Mouse (Mus musculus): ENCODE measurements around the gene Eef2k. TPM values are rescaled to one million over a fixed set of nuclear protein-coding genes. Genes with fewer than 3 reads are reported as not detected.

The Eef2k gene
- polyA plus RNA-seq, 1 experiment from 2014 or later = 54.1 TPM

DNA sequence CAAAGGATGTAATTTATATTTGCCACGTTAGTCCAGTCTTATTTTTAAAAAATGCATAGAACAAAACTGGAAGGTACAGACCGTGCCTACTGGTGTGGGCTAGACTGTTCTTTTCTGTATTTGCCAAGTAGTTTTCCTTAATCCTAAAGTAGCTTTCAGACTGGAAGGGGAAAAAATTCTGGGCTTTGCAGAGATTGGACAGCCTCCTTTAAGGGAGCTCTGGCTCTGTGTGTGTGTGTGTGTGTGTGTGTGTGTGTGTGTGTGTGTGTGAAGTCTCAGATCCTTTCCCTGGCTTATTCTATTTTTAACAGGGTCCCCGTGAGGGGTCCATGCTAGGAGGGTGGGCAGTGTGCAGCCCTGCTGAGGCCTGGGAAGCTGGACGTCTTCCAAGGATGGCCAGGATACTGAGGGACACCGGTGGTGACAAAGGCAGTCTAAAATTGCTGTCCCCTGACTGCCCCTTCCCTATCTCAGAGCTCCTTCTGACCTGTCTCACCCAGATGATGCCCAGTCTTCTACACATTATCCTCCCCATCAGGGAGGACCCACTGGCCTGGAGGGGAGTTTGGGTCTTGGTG, 27.9 kb downstream of the Eef2k start:
- H3K36me3 ChIP-seq (ENCODE audit: control insufficient read depth, insufficient read depth, low read length) = no peaks in the 10 kb centered on the region
- no peak overlapping the region for H3K4me3 ChIP-seq (ENCODE audit: low read length)
- H3K27me3 ChIP-seq (replicated peaks; ENCODE audit: control insufficient read depth, insufficient read depth, low read length) = no peaks in the 10 kb centered on the region
- no peak overlapping the region for H3K9ac ChIP-seq (ENCODE audit: low read depth, low read length)
- H3K4me2 ChIP-seq (ENCODE audit: low read depth, low read length) = no peak overlapping the region
- H3K9me3 ChIP-seq (ENCODE audit: control insufficient read depth, low read length) = no peaks in the 10 kb centered on the region
- 49% methylated on average over 5 of the region's 5 CpGs for WGBS
- ATAC-seq = no peak
- peaks cover 52% of the 10 kb centered on the region for H3K4me1 ChIP-seq (ENCODE audit: control insufficient read depth, insufficient read depth, low read length)
- peak overlapping the region; percentile 83 for H3K27ac ChIP-seq (ENCODE audit: low read length)

DNA sequence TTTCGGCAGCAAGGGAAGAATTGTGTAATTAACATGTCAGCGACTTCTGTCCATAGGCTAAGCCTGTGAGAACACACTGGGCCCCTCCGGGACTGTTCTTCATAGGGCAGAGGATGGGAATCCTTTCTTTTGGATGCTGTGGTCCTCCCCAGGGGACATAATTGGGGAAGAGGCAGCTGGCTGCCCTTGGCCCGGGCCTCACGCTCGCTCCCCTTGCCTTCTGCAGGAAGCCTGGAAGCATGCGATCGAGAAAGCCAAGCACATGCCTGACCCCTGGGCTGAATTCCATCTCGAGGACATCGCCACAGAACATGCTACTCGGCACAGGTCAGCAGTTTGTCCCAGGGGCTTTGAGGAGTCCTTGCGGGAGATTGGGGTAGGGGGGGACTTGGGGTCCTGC, 30.5 kb downstream of the Eef2k start:
- Histone ChIP-seq H3K27me3 (replicated peaks; ENCODE audit: control insufficient read depth, insufficient read depth, low read length) (no peaks in the 10 kb centered on the region), H3K9ac (ENCODE audit: low read depth, low read length) (no peak overlapping the region), H3K4me1 (ENCODE audit: control insufficient read depth, insufficient read depth, low read length) (peaks cover 28% of the 10 kb centered on the region), H3K4me3 (ENCODE audit: low read length) (no peak overlapping the region), H3K9me3 (ENCODE audit: control insufficient read depth, low read length) (no peaks in the 10 kb centered on the region), H3K4me2 (ENCODE audit: low read depth, low read length) (no peak overlapping the region), H3K27ac (ENCODE audit: low read length) (0 out of 2 replicates have a peak overlapping the region, but pooled peaks have one; percentile 11), H3K36me3 (ENCODE audit: control insufficient read depth, insufficient read depth, low read length) (no peaks in the 10 kb centered on the region)
- WGBS = 79% methylated on average over 12 of the region's 12 CpGs
- no peak for ATAC-seq

DNA sequence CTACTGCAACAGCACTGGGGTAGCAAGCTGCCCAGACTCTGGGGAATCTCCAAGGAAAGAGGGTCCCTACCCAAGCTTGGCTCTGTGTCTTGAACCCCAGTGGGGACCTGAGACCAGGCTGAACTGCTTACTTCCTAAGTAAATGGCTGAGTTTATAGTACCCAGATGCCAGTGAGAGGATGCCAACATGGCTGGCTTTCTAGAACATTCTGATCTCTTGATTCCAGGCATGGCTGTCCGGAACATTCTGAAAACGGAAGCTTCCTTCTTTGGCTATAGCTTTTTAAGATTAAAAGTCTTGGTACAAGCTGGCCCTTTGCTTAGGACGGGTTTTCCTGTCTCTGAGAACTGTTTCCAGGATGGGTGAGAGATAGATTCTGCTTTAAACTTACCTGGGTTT, 31.4 kb downstream of the Eef2k start:
- Histone ChIP-seq H3K27me3 (replicated peaks; ENCODE audit: control insufficient read depth, insufficient read depth, low read length) (no peaks in the 10 kb centered on the region), H3K36me3 (ENCODE audit: control insufficient read depth, insufficient read depth, low read length) (no peaks in the 10 kb centered on the region), H3K4me1 (ENCODE audit: control insufficient read depth, insufficient read depth, low read length) (peaks cover 20% of the 10 kb centered on the region), H3K4me3 (ENCODE audit: low read length) (no peak overlapping the region), H3K4me2 (ENCODE audit: low read depth, low read length) (no peak overlapping the region), H3K9ac (ENCODE audit: low read depth, low read length) (peak overlapping the region; percentile 12; the same call in 1 of the 2 replicates), H3K9me3 (ENCODE audit: control insufficient read depth, low read length) (no peaks in the 10 kb centered on the region), H3K27ac (ENCODE audit: low read length) (peak overlapping the region; percentile 40; the same call in 1 of the 2 replicates)
- ATAC-seq = no peak
- 89% methylated on average over 3 of the region's 3 CpGs for WGBS

DNA sequence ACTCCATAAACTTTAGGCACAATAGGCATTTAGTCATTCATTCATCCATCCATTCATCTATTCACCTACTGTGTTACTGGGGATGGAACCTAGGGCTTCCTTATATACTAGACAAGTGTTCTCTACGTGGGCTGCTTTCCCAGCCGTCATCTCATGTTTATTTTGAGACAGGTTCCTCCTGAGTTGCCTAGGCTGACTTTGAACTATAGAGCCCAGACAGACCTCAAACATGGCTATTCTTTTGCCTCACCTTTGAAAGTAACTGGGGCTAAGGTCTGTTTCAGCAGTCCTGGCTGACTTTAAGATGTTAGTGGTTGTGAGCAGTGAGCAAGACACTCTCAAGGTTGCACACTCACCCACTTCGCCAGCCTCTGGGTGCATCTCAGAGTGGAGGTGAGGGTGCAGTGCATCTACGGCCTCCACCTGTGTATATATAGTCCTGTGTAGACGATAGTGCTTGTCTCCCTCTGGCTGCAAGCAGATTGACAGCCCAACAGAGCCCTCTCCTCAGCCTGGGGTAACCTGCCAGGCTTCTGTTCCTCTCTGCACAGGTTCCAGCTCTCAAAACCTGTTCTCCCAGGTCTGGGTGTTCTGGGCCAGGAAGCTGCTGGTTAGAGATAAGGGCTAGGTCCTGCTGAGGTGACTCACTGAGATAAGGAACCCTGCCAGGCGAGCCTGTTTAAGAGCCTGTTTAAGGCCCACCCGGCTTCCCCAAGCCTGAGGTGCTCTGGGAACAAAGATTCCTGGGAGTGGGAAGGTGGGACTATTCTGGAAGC, 32.3 kb downstream of the Eef2k start:
- no peak overlapping the region for H3K4me3 ChIP-seq (ENCODE audit: low read length)
- no peak overlapping the region for H3K4me2 ChIP-seq (ENCODE audit: low read depth, low read length)
- H3K36me3 ChIP-seq (ENCODE audit: control insufficient read depth, insufficient read depth, low read length) = no peaks in the 10 kb centered on the region
- peak overlapping the region; percentile 88 for H3K27ac ChIP-seq (ENCODE audit: low read length)
- no peaks in the 10 kb centered on the region for H3K9me3 ChIP-seq (ENCODE audit: control insufficient read depth, low read length)
- peak; percentile 97 for ATAC-seq
- H3K4me1 ChIP-seq (ENCODE audit: control insufficient read depth, insufficient read depth, low read length) = peaks cover 11% of the 10 kb centered on the region; the same call in 1 of the 2 replicates
- no peak overlapping the region for H3K9ac ChIP-seq (ENCODE audit: low read depth, low read length)
- H3K27me3 ChIP-seq (replicated peaks; ENCODE audit: control insufficient read depth, insufficient read depth, low read length) = no peaks in the 10 kb centered on the region
- WGBS = 50% methylated on average over 7 of the region's 7 CpGs

DNA sequence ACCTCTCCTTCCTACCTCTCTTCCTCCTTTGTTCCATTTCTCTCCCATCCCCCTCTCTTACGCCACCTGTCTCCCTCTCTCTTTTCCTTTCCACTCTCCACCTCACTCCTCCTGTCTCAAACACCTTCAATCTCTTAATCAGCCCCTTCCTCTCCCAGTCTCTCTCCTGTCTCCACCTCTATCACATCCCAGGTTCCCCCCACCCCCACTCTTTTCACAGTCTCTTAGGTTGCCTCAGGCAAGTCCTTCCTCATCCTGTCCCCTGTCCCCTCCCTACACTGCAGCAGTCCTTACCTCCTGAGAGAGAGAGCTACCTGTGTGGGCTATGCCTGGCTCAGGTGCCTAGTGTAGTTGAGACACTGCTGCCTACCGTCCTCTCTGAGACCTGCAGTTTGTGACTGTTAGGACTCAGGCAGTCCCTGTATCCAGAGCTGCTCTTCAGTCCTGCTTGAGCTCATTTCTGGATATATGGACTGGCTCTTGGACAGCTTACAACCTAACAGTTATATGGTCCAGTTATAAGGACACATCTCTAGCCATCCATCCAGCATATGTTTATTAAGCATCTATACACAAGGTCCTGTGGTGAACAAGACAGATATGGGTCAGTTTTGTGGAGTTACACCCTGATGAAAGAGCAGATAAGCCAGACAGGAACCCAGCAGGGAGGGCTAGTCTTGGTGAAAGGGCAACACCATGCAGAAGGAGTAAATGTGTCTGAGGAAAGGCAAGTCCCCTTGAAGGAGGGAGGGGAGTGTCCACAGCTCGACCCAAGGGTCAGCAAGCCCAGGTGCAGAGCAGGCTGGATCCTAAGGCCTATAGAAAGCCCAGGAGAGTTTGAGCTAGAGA, 33.1 kb downstream of the Eef2k start:
- Histone ChIP-seq H3K27ac (ENCODE audit: low read length) (peak overlapping the region; percentile 88), H3K9me3 (ENCODE audit: control insufficient read depth, low read length) (no peaks in the 10 kb centered on the region), H3K4me3 (ENCODE audit: low read length) (no peak overlapping the region), H3K9ac (ENCODE audit: low read depth, low read length) (peak overlapping the region; percentile 3; the same call in 1 of the 2 replicates), H3K36me3 (ENCODE audit: control insufficient read depth, insufficient read depth, low read length) (no peaks in the 10 kb centered on the region), H3K4me2 (ENCODE audit: low read depth, low read length) (no peak overlapping the region), H3K27me3 (replicated peaks; ENCODE audit: control insufficient read depth, insufficient read depth, low read length) (no peaks in the 10 kb centered on the region), H3K4me1 (ENCODE audit: control insufficient read depth, insufficient read depth, low read length) (peaks cover 3% of the 10 kb centered on the region; the same call in 1 of the 2 replicates)
- peak; percentile 79 for ATAC-seq
- WGBS = 54% methylated on average over 3 of the region's 3 CpGs

DNA sequence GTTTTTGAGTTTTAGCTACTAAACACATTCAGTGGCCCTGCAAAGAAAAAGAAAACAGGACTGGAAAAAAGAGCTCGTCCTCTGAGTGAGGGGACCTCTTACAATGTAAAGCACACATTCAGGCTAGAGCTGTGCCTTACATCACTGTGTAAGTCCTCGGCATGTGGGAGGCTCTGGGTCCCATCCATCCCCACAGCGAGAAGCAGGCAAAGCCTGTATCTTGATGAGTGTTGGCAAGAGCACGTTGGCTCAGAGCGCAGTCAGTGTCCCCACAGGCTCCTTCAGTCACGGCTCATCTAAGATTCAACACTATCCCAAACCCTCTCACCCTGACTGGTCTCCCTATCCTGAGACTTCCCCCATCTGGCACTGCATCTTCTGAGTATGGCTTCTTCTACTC, 35.6 kb downstream of the Eef2k start:
- H3K4me2 ChIP-seq (ENCODE audit: low read depth, low read length) = no peak overlapping the region
- 75% methylated on average over 6 of the region's 6 CpGs for WGBS
- peaks cover 2% of the 10 kb centered on the region; the same call in 1 of the 2 replicates for H3K4me1 ChIP-seq (ENCODE audit: control insufficient read depth, insufficient read depth, low read length)
- no peak overlapping the region for H3K27ac ChIP-seq (ENCODE audit: low read length)
- no peak overlapping the region for H3K9ac ChIP-seq (ENCODE audit: low read depth, low read length)
- no peaks in the 10 kb centered on the region for H3K27me3 ChIP-seq (replicated peaks; ENCODE audit: control insufficient read depth, insufficient read depth, low read length)
- no peak overlapping the region for H3K4me3 ChIP-seq (ENCODE audit: low read length)
- no peak for ATAC-seq
- H3K36me3 ChIP-seq (ENCODE audit: control insufficient read depth, insufficient read depth, low read length) = peaks cover 6% of the 10 kb centered on the region; the same call in 1 of the 2 replicates
- H3K9me3 ChIP-seq (ENCODE audit: control insufficient read depth, low read length) = no peaks in the 10 kb centered on the region

DNA sequence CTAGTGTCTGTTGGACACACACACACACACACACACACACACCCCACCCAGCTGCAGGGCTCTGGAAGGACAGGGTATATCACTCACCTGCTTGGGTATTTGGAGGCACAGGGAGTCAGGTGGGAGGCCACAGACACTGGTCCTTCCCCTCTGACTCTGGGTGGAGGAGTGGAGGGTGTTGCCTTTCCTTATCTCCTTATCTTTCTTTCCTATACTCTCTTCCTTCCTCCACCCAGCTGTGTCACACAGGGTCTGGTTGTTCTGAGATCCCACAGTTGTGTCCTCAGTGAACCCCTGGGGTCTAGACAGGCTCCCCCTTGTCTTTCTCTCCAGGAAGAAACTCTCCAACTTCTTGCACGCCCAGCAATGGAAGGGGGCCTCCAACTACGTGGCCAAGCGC, 37.3 kb downstream of the Eef2k start:
- Histone ChIP-seq H3K4me2 (ENCODE audit: low read depth, low read length) (no peak overlapping the region), H3K27me3 (replicated peaks; ENCODE audit: control insufficient read depth, insufficient read depth, low read length) (no peaks in the 10 kb centered on the region), H3K27ac (ENCODE audit: low read length) (no peak overlapping the region), H3K4me1 (ENCODE audit: control insufficient read depth, insufficient read depth, low read length) (peaks cover under 1% of the 10 kb centered on the region; the same call in 1 of the 2 replicates), H3K9me3 (ENCODE audit: control insufficient read depth, low read length) (no peaks in the 10 kb centered on the region), H3K9ac (ENCODE audit: low read depth, low read length) (no peak overlapping the region), H3K4me3 (ENCODE audit: low read length) (no peak overlapping the region), H3K36me3 (ENCODE audit: control insufficient read depth, insufficient read depth, low read length) (peaks cover 10% of the 10 kb centered on the region)
- 89% methylated on average over 3 of the region's 3 CpGs for WGBS
- ATAC-seq = no peak

DNA sequence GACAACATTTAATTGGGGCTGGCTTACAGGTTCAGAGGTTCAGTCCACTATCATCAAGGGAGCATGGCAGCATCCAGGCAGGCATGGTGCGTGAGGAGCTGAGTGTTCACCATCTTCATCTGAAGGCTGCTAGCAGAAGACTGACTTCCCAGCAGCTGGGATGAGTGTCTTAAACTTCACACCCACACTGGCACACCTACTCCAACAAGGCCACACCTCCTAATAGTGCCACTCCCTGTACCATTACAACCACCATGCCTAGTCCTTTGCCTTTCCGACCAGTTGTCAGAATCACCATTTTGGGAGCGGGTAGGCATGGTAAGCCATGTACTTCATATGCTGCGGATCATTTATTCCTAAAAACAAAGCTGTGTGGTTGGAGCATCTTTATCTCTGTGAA, 38.1 kb downstream of the Eef2k start:
- H3K36me3 ChIP-seq (ENCODE audit: control insufficient read depth, insufficient read depth, low read length) = peaks cover 16% of the 10 kb centered on the region
- no peak for ATAC-seq
- H3K4me1 ChIP-seq (ENCODE audit: control insufficient read depth, insufficient read depth, low read length) = no peaks in the 10 kb centered on the region
- no peak overlapping the region for H3K27ac ChIP-seq (ENCODE audit: low read length)
- H3K4me3 ChIP-seq (ENCODE audit: low read length) = no peak overlapping the region
- no peak overlapping the region for H3K4me2 ChIP-seq (ENCODE audit: low read depth, low read length)
- H3K9ac ChIP-seq (ENCODE audit: low read depth, low read length) = no peak overlapping the region
- 93% methylated on average over 4 of the region's 4 CpGs for WGBS
- H3K9me3 ChIP-seq (ENCODE audit: control insufficient read depth, low read length) = no peaks in the 10 kb centered on the region
- H3K27me3 ChIP-seq (replicated peaks; ENCODE audit: control insufficient read depth, insufficient read depth, low read length) = no peaks in the 10 kb centered on the region

DNA sequence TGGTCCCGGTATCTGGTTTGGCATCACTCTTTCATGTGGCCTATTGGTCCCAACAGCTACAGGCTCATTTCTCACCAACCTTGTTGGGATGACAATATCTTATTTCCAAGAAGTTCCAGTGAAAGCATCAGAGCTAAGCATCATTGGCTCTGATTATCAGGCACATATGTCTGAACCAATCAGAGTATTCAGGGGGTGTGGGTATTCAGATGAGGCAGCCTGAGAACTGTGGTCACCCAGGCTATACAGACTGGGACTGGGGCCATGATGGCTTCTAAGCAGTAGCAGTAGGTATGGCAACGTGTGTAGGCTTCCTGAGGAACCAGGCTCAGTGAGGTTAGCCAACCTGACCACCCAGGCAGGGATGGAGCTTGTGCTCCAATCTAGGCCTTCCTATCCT, 38.8 kb downstream of the Eef2k start:
- Histone ChIP-seq H3K4me3 (ENCODE audit: low read length) (no peak overlapping the region), H3K9me3 (ENCODE audit: control insufficient read depth, low read length) (no peaks in the 10 kb centered on the region), H3K4me2 (ENCODE audit: low read depth, low read length) (no peak overlapping the region), H3K27me3 (replicated peaks; ENCODE audit: control insufficient read depth, insufficient read depth, low read length) (no peaks in the 10 kb centered on the region), H3K36me3 (ENCODE audit: control insufficient read depth, insufficient read depth, low read length) (peaks cover 18% of the 10 kb centered on the region), H3K27ac (ENCODE audit: low read length) (no peak overlapping the region), H3K9ac (ENCODE audit: low read depth, low read length) (no peak overlapping the region), H3K4me1 (ENCODE audit: control insufficient read depth, insufficient read depth, low read length) (no peaks in the 10 kb centered on the region)
- WGBS = 64% methylated on average over 2 of the region's 2 CpGs
- no peak for ATAC-seq

Data from intestine, embryonic 16.5 days (tissue).